Mouse (Mus musculus): ENCODE measurements around the gene Babam2. TPM values are rescaled to one million over a fixed set of nuclear protein-coding genes. Genes with fewer than 3 reads are reported as not detected.
"Not testable (repeated sequence)": the region's sequence is repeated elsewhere in the genome, so short reads cannot be mapped to it uniquely, and the experiment has no call there.

Babam2 gene
- polyA plus RNA-seq, 1 experiment from 2014 or later: 47.2 TPM

DNA sequence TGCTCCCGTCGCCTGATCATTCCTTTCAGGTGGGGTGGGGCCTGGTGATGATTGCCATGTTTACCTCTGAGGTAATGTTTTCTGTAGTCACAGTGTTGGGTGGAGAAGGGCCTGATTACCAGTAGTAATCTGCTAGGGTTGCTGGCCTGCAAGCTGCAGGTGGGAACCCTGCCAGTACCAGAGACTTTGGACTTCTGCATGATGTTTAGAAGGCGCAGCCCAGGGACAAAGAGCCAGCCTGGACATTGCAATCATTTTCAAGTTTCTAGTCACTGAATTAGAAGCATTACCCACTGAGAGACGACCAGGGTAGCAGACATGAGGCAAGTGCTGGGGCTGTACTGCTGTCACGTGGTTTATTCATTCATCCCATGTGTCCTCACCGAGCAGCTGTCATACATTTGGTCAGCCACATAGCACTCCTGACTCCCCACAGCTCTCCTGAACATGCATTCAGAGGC lies 270.6 kb downstream of the Babam2 start:
- Histone ChIP-seq H3K27me3 (no peaks in the 10 kb centered on the region), H3K9ac (no peak overlapping the region), H3K27ac (no peak overlapping the region), H3K36me3 (replicated peaks) (no peaks in the 10 kb centered on the region), H3K4me3 (replicated peaks) (no peak overlapping the region), H3K4me1 (no peaks in the 10 kb centered on the region), H3K9me3 (no peaks in the 10 kb centered on the region), H3K4me2 (no peak overlapping the region)
- no peak for ATAC-seq (ENCODE audit: low FRiP score)
- 82% methylated on average over 6 of the region's 6 CpGs for WGBS

DNA sequence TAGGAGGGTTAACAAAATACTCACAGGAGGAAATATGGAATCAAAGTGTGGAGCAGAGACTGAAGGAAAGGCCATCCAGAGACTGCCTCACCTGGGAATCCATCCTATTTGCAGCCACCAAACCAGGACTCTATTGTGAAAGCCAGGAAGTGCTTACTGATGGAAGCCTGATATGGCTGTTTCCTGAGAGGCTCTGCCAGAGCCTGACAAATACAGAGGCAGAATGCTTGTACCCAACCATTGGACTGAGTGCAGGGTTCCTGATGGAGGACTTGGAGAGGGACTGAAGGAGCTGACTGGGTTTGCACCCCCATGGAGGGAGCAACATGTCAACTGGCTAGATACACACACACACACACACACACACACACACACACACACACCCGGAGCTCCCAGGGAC lies 274.9 kb downstream of the Babam2 start:
- H3K27me3 ChIP-seq; H3K4me2 ChIP-seq; H3K4me1 ChIP-seq; H3K36me3 ChIP-seq (replicated peaks); H3K9ac ChIP-seq; H3K27ac ChIP-seq; H3K9me3 ChIP-seq; ATAC-seq (ENCODE audit: low FRiP score); H3K4me3 ChIP-seq (replicated peaks): not testable (repeated sequence)
- 88% methylated on average over 1 of the region's 1 CpGs for WGBS

DNA sequence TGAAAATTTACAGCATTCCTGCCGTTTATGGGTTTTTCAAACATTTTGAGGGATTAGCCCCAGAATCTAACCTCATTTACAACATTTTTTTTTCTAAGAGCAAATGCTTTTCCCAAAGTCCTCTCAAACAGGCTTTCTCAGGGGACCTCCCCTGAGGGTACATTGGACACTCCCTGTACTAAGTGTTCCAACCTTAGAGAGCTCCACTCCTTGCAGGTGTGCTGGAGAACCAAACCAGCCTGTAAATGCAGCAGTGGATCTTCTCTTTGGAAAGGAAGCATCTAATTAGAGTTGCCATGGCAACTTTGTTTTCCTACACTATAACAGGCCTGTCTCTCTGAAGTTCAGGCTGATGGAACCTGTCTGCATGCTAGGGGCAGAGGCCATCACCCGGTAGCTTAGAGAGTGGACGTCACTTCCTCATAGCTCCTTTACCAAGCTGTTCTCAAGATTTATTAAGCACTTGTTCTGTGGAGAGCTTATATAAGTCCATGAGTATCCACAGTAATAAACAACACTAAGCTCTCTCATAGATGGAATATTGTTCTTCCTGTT lies 277.2 kb downstream of the Babam2 start:
- Histone ChIP-seq H3K4me2 (no peak overlapping the region), H3K9me3 (no peaks in the 10 kb centered on the region), H3K36me3 (replicated peaks) (no peaks in the 10 kb centered on the region), H3K27me3 (no peaks in the 10 kb centered on the region), H3K4me1 (no peaks in the 10 kb centered on the region), H3K9ac (no peak overlapping the region), H3K27ac (no peak overlapping the region), H3K4me3 (replicated peaks) (no peak overlapping the region)
- 65% methylated on average over 3 of the region's 3 CpGs for WGBS
- ATAC-seq (ENCODE audit: low FRiP score): no peak

DNA sequence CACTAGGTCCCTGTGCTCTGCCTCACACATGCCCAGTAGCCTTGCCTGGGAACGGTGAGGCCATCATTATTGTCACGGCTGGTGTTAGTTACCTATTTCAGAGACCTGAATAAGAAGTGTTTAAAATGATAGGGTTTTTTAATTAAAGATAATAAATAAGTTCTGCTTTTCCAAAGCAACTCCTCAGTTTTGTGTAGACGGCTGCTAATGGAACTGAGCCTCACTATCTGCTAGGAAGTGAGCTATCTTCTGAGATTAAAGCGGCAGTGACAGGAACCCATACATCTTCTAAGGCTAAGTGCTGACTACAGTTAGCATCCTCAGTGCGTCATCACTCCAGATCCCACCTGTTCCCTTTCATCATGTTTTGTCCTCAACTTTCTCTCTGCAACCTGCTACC lies 284.6 kb downstream of the Babam2 start:
- Histone ChIP-seq H3K4me2 (no peak overlapping the region), H3K27ac (no peak overlapping the region), H3K9me3 (no peaks in the 10 kb centered on the region), H3K4me3 (replicated peaks) (no peak overlapping the region), H3K9ac (no peak overlapping the region), H3K4me1 (no peaks in the 10 kb centered on the region), H3K27me3 (no peaks in the 10 kb centered on the region), H3K36me3 (replicated peaks) (no peaks in the 10 kb centered on the region)
- no peak for ATAC-seq (ENCODE audit: low FRiP score)
- WGBS: 96% methylated on average over 5 of the region's 5 CpGs

DNA sequence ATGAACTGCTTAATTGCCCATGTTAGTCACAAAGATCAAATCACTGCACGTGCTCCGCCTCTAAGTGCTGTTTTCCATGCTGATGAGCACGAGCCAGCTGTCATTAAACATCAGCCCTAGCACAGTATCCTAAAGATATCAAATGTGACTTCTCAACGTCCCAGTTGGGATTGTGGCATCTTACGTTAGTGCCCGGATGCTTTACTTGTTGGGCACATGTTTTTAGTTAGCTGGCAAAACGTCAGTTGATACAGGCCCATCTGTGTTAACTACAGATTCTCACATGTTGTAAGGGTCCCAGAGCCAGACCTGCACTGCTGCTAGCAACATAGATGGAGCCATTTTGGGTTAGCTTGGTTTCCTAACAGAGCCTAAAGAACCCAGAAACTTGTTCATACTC lies 285.7 kb downstream of the Babam2 start:
- Histone ChIP-seq H3K36me3 (replicated peaks) (no peaks in the 10 kb centered on the region), H3K4me2 (no peak overlapping the region), H3K27ac (no peak overlapping the region), H3K4me3 (replicated peaks) (no peak overlapping the region), H3K9me3 (no peaks in the 10 kb centered on the region), H3K4me1 (no peaks in the 10 kb centered on the region), H3K9ac (no peak overlapping the region), H3K27me3 (no peaks in the 10 kb centered on the region)
- WGBS: 80% methylated on average over 7 of the region's 7 CpGs
- ATAC-seq (ENCODE audit: low FRiP score): no peak

DNA sequence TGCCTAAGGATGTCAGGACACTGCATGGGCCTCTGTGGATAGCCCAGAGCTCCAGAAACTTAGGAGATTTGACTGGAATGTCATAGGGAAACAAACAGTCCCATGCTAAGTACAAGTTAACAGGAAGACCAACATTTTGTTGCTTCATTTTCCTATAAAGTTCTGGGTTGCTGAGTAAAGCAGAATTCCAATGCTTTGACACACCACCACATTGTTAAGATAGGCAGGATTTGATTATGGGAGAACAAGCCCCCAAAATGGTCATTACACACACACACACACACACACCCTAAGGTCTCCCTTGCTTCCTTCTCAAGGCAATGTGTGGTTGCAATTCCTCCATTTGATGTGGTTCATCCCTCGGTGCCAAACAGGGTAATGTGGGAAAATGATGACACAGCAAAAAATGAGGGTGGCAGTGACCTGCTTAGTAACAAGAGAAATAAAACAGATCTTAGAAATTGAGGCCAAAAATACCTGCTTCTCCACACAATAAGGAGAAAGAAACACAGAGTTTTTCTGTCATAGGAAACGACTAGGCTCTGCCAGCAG lies 286.4 kb downstream of the Babam2 start:
- Histone ChIP-seq H3K4me1 (no peaks in the 10 kb centered on the region), H3K27me3 (no peaks in the 10 kb centered on the region), H3K9me3 (no peaks in the 10 kb centered on the region), H3K27ac (no peak overlapping the region), H3K9ac (no peak overlapping the region), H3K4me2 (no peak overlapping the region), H3K4me3 (replicated peaks) (no peak overlapping the region), H3K36me3 (replicated peaks) (no peaks in the 10 kb centered on the region)
- ATAC-seq (ENCODE audit: low FRiP score): no peak
- WGBS: 86% methylated on average over 2 of the region's 2 CpGs

DNA sequence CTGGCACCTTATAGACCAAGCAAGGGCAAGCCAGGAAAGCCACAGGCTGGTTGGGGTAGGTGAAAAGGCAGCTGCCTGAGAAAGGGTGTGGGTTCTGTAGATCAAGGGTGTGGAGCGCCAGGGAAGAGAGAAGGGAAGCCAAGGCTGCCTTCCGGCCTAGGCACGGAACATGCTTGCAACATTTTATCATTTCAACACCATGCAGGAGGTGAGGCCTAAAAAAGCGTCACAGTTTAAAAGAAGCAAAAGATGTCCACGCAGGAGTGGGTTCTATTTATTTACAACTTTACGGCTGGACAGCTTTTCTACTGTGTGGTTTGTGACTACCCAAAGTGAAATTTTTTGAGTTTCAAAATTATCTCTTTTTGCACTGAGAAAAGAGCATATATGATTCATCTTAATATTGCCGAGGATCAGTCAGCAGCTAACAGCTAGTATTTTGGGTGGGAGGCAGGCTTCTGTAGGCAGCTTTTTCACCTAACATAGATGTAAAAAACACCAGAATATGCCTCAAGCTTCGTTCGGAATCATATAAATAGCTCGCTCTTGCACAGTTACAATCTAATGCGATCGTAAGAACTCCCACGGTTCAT lies 287.0 kb downstream of the Babam2 start:
- Histone ChIP-seq H3K9me3 (no peaks in the 10 kb centered on the region), H3K4me2 (no peak overlapping the region), H3K27me3 (no peaks in the 10 kb centered on the region), H3K27ac (no peak overlapping the region), H3K9ac (no peak overlapping the region), H3K4me3 (replicated peaks) (no peak overlapping the region), H3K36me3 (replicated peaks) (no peaks in the 10 kb centered on the region), H3K4me1 (no peaks in the 10 kb centered on the region)
- 92% methylated on average over 13 of the region's 13 CpGs for WGBS
- ATAC-seq (ENCODE audit: low FRiP score): no peak

DNA sequence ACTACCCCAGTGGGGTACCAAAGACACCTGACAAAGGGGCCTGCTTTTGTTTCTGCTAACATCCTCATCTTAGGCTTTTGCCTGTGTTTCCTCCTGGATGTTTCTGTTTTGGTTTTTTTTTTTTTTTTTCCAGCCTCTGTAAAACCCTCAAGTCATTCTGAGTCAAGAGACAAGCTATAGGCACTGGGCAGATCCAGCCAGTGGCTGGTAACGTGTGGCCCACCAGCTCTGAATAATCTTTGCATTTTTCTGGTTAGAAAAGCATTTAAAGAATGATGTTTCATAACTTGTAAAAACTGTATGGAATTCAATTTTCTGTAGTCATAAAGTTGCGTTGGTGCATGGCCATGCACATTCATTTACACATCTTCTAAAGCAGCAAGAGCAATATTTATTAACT lies 287.5 kb downstream of the Babam2 start:
- Histone ChIP-seq H3K9ac (no peak overlapping the region), H3K9me3 (no peaks in the 10 kb centered on the region), H3K27me3 (no peaks in the 10 kb centered on the region), H3K4me3 (replicated peaks) (no peak overlapping the region), H3K27ac (no peak overlapping the region), H3K4me1 (no peaks in the 10 kb centered on the region), H3K36me3 (replicated peaks) (no peaks in the 10 kb centered on the region), H3K4me2 (no peak overlapping the region)
- 81% methylated on average over 2 of the region's 2 CpGs for WGBS
- no peak for ATAC-seq (ENCODE audit: low FRiP score)

DNA sequence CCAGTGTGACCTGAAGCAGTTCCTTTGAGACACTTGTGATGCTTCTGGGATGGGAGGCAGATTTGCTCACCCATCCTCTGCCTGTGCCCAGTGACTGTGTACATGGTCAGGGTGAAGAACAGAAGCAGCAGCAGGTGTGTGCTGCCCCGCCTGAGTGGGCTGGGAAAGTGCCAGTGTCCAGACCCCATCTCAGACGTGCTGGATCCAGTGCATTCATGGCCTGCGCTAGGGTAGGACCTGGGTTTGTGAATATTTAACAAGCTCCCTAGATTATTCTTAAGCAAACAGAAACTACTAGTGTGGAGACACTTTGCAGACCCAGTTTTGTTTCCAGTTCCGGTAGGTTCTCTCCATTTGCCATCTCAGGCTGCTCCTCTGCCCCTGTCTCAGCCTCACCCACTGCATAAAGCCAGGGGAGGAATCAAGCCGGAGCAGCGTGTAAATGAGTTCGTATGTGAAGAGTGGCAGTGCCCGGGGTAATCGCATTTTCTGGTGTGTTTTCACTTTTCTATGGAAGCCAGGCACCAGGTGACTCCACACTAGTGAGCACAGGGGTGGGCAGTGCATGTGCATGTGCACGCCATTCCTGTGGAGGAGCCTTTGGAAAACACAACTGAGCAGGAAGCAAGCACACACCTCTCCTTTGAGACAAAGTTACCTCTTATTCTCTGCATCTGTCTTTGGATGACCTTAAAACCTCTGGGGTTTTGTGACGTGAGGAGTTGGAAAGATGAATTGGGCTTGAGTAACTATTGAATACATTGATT lies 290.2 kb downstream of the Babam2 start:
- Histone ChIP-seq H3K4me3 (replicated peaks) (no peak overlapping the region), H3K27ac (no peak overlapping the region), H3K27me3 (no peaks in the 10 kb centered on the region), H3K4me1 (no peaks in the 10 kb centered on the region), H3K4me2 (no peak overlapping the region), H3K9me3 (no peaks in the 10 kb centered on the region), H3K9ac (no peak overlapping the region), H3K36me3 (replicated peaks) (no peaks in the 10 kb centered on the region)
- WGBS: 91% methylated on average over 11 of the region's 11 CpGs
- no peak for ATAC-seq (ENCODE audit: low FRiP score)

DNA sequence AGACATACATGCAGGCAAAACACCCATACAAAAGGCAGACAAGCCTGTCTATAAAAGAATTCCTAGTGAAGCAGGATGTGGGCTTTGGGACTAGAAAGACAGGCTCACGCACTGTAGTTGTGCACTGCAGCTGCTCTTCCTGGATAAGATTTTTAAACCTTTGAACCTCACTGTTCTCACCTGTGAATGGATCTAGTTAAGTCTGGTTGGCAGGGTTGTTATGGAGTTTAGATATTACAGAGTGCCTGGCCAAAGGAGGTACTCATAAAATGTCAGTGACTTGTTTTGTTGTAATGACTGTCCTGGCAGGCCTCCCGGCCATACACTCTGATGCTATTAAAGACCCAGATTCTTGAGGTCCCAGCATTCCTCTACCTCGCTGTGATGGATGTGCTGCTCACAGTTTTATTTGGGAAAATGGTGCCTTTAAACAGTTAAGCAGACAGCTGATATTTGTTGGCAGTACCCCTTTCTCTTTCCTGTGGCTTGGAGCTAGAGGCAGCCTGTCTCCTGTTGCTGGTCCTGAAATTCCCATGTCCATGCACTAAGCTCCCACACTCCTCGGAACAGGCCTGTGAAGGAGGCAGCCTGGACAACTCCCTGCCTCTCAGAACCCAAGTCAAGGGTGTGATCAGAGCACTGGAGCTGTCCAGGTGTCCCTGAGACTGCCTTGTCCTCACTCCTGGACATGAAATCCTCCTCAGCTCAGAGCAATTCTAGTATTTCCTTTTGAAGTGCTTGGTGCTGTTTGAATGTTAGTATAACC lies 299.9 kb downstream of the Babam2 start:
- 80% methylated on average over 4 of the region's 4 CpGs for WGBS
- no peak for ATAC-seq (ENCODE audit: low FRiP score)

DNA sequence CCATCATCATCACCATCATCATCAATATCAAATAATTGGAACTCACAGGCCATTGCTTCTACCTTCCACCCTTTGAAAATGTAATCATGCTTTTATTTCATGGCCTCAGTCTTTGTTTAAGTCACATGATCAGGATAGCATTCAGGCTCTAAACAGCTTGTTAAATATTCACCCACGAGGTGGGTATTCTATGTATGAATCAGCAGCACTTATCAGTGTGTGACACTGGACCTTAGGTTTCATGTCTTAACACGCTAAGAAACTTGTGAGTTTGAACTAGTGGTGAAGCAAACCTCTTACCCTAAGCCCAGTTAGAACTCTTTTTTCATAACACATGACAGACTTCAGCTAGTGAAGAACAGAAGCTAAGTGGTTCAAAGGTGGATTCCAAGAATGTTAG lies 301.3 kb downstream of the Babam2 start:
- Histone ChIP-seq H3K27ac (no peak overlapping the region), H3K4me2 (no peak overlapping the region), H3K9me3 (no peaks in the 10 kb centered on the region), H3K27me3 (no peaks in the 10 kb centered on the region), H3K4me3 (replicated peaks) (no peak overlapping the region), H3K4me1 (no peaks in the 10 kb centered on the region), H3K36me3 (replicated peaks) (no peaks in the 10 kb centered on the region), H3K9ac (no peak overlapping the region)
- 77% methylated on average over 2 of the region's 2 CpGs for WGBS
- no peak for ATAC-seq (ENCODE audit: low FRiP score)

More for the DNA sequence above, 299.9 kb downstream of the Babam2 start:
- no peak overlapping the region for H3K4me2 ChIP-seq
- H3K4me1 ChIP-seq: no peaks in the 10 kb centered on the region
- no peak overlapping the region for H3K4me3 ChIP-seq (replicated peaks)
- no peaks in the 10 kb centered on the region for H3K9me3 ChIP-seq
- H3K9ac ChIP-seq: no peak overlapping the region
- H3K27me3 ChIP-seq: no peaks in the 10 kb centered on the region
- no peak overlapping the region for H3K27ac ChIP-seq
- H3K36me3 ChIP-seq (replicated peaks): no peaks in the 10 kb centered on the region

DNA sequence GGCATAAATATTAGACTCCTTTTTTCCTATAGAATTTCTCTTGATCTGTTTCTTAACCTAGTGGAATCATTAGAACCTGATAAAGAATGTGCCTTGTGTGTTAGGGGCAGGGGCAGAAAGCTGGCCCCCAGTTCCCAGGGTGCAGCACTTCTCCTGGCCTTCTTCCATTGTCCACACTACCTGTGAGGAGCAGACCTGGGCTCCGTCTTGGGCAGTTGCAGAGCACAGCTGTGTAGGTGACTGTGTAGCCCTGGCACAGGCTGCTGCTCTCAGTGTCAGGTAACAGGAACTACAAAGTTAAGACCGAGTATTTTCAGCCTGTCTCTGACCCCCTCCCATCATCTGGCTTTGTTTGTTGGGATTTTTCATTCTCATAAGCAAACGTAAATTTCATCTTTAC lies 302.6 kb downstream of the Babam2 start:
- Histone ChIP-seq H3K36me3 (replicated peaks) (no peaks in the 10 kb centered on the region), H3K4me1 (no peaks in the 10 kb centered on the region), H3K9ac (no peak overlapping the region), H3K4me3 (replicated peaks) (no peak overlapping the region), H3K9me3 (no peaks in the 10 kb centered on the region), H3K27ac (no peak overlapping the region), H3K4me2 (no peak overlapping the region), H3K27me3 (no peaks in the 10 kb centered on the region)
- 83% methylated on average over 3 of the region's 3 CpGs for WGBS
- no peak for ATAC-seq (ENCODE audit: low FRiP score)

Measured in forebrain, embryonic 12.5 days (tissue).